Mouse (Mus musculus): ENCODE data around the gene Nptx1. TPM values are rescaled to one million over a fixed set of nuclear protein-coding genes. Genes with fewer than 3 reads are reported as not detected.

Nptx1 gene
- polyA plus RNA-seq, 1 experiment = not detected

- TF ChIP-seq CTCF (IDR thresholded peaks at IDR 0.05; ENCODE audit: control insufficient read depth, insufficient read depth, low read length) (no peak), POLR2A (IDR thresholded peaks at IDR 0.05; ENCODE audit: borderline replicate concordance, control insufficient read depth, low read depth, low read length) (no peak)
- H3K4me1 ChIP-seq (ENCODE audit: control insufficient read depth, insufficient read depth, low read length) = no peaks in the 10 kb centered on the region
- WGBS = 81% methylated on average over 16 of the region's 16 CpGs
- H3K27ac ChIP-seq (ENCODE audit: control insufficient read depth, insufficient read depth, low read depth, low read length, poor library complexity) = no peak overlapping the region
- H3K4me3 ChIP-seq (replicated peaks; ENCODE audit: control insufficient read depth, low read depth, low read length) = no peak overlapping the region
Observed at GRCm38 (mm10) chr11:119515823-119516676, 31.5 kb downstream of the Nptx1 start.

GRCm38 (mm10) chr11:119514967-119515636, 32.5 kb downstream of the Nptx1 start:
- Histone ChIP-seq H3K4me3 (replicated peaks; ENCODE audit: control insufficient read depth, low read depth, low read length) (no peak overlapping the region), H3K4me1 (ENCODE audit: control insufficient read depth, insufficient read depth, low read length) (no peaks in the 10 kb centered on the region), H3K27ac (ENCODE audit: control insufficient read depth, insufficient read depth, low read depth, low read length, poor library complexity) (no peak overlapping the region)
- WGBS = 20% methylated on average over 21 of the region's 21 CpGs
- TF ChIP-seq POLR2A (IDR thresholded peaks at IDR 0.05; ENCODE audit: borderline replicate concordance, control insufficient read depth, low read depth, low read length) (no peak), CTCF (IDR thresholded peaks at IDR 0.05; ENCODE audit: control insufficient read depth, insufficient read depth, low read length) (no peak)

- no peak for TF ChIP-seq CTCF (IDR thresholded peaks at IDR 0.05; ENCODE audit: control insufficient read depth, insufficient read depth, low read length)
- TF ChIP-seq POLR2A (IDR thresholded peaks at IDR 0.05; ENCODE audit: borderline replicate concordance, control insufficient read depth, low read depth, low read length) = no peak
- 53% methylated on average over 16 of the region's 16 CpGs for WGBS
- no peaks in the 10 kb centered on the region for H3K4me1 ChIP-seq (ENCODE audit: control insufficient read depth, insufficient read depth, low read length)
- H3K27ac ChIP-seq (ENCODE audit: control insufficient read depth, insufficient read depth, low read depth, low read length, poor library complexity) = no peak overlapping the region
- H3K4me3 ChIP-seq (replicated peaks; ENCODE audit: control insufficient read depth, low read depth, low read length) = no peak overlapping the region
Observed at GRCm38 (mm10) chr11:119514108-119514860, 33.3 kb downstream of the Nptx1 start.

GRCm38 (mm10) chr11:119513038-119513659, 34.4 kb downstream of the Nptx1 start:
- Histone ChIP-seq H3K27ac (ENCODE audit: control insufficient read depth, insufficient read depth, low read depth, low read length, poor library complexity) (no peak overlapping the region), H3K4me3 (replicated peaks; ENCODE audit: control insufficient read depth, low read depth, low read length) (no peak overlapping the region), H3K4me1 (ENCODE audit: control insufficient read depth, insufficient read depth, low read length) (no peaks in the 10 kb centered on the region)
- TF ChIP-seq CTCF (IDR thresholded peaks at IDR 0.05; ENCODE audit: control insufficient read depth, insufficient read depth, low read length) (no peak), POLR2A (IDR thresholded peaks at IDR 0.05; ENCODE audit: borderline replicate concordance, control insufficient read depth, low read depth, low read length) (no peak)
- 30% methylated on average over 9 of the region's 9 CpGs for WGBS

GRCm38 (mm10) chr11:119509165-119509776, 38.3 kb downstream of the Nptx1 start:
- no peak overlapping the region for H3K4me3 ChIP-seq (replicated peaks; ENCODE audit: control insufficient read depth, low read depth, low read length)
- TF ChIP-seq CTCF (IDR thresholded peaks at IDR 0.05; ENCODE audit: control insufficient read depth, insufficient read depth, low read length) (no peak), POLR2A (IDR thresholded peaks at IDR 0.05; ENCODE audit: borderline replicate concordance, control insufficient read depth, low read depth, low read length) (no peak)
- WGBS = 82% methylated on average over 5 of the region's 5 CpGs
- H3K4me1 ChIP-seq (ENCODE audit: control insufficient read depth, insufficient read depth, low read length) = no peaks in the 10 kb centered on the region
- H3K27ac ChIP-seq (ENCODE audit: control insufficient read depth, insufficient read depth, low read depth, low read length, poor library complexity) = no peak overlapping the region

DNA sequence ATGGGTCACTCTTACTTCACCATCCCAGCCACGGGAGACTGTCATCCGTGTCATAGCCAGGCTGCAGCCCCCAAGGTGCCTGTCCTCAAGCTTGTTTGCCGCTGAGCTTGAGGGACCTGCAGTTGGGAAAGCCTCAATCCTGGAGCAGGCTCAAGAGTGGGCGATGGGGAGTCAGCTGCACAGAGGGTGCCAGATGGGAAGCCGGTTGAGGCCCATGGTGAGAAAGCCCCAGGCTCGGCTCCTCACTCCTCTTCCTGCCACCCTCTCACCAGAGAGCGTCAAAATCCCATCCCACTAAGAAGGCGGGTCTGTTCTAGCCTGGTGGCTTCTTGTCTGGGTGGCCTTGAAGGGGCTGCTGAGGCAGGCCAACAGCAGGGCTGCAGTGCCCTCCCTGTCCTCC, 39.8 kb downstream of the Nptx1 start:
- TF ChIP-seq CTCF (IDR thresholded peaks at IDR 0.05; ENCODE audit: control insufficient read depth, insufficient read depth, low read length) = no peak
- TF ChIP-seq POLR2A (IDR thresholded peaks at IDR 0.05; ENCODE audit: borderline replicate concordance, control insufficient read depth, low read depth, low read length) = no peak
- H3K4me3 ChIP-seq (replicated peaks; ENCODE audit: control insufficient read depth, low read depth, low read length) = no peak overlapping the region
- H3K27ac ChIP-seq (ENCODE audit: control insufficient read depth, insufficient read depth, low read depth, low read length, poor library complexity) = no peak overlapping the region
- 83% methylated on average over 8 of the region's 8 CpGs for WGBS
- no peaks in the 10 kb centered on the region for H3K4me1 ChIP-seq (ENCODE audit: control insufficient read depth, insufficient read depth, low read length)

GRCm38 (mm10) chr11:119506386-119506785, 41.2 kb downstream of the Nptx1 start:
- WGBS = 87% methylated on average over 4 of the region's 4 CpGs
- no peaks in the 10 kb centered on the region for H3K4me1 ChIP-seq (ENCODE audit: control insufficient read depth, insufficient read depth, low read length)
- H3K27ac ChIP-seq (ENCODE audit: control insufficient read depth, insufficient read depth, low read depth, low read length, poor library complexity) = no peak overlapping the region
- H3K4me3 ChIP-seq (replicated peaks; ENCODE audit: control insufficient read depth, low read depth, low read length) = no peak overlapping the region
- TF ChIP-seq CTCF (IDR thresholded peaks at IDR 0.05; ENCODE audit: control insufficient read depth, insufficient read depth, low read length) (no peak), POLR2A (IDR thresholded peaks at IDR 0.05; ENCODE audit: borderline replicate concordance, control insufficient read depth, low read depth, low read length) (no peak)
